In genomic region chr11:119213166-119213885, GRCm38 (mm10) we compare ENCODE assay signal across 11 mouse cellular contexts. TPM values are rescaled to one million over a fixed set of nuclear protein-coding genes. Genes with fewer than 3 reads are reported as not detected.
DNase-seq lines count a peak whose midpoint lies in the region; ATAC-seq lines count a peak whose summit lies in the region.
"Had no signal": no experiment of that assay in that cellular context is flagged by ENCODE, and none has a peak within 500 bp of the region (broad histone marks: within the 10 kb centered on the region; RNA-seq: fewer than 3 reads in every experiment).

No protein-coding gene starts in this region.

- DNase-seq in cerebellum, postnatal 10 days: peak; percentile 56 to 62
- DNase-seq in cerebellum, adult 8-10 months: no peak
- no peak for DNase-seq in limb, embryonic 11.5 days (ENCODE audit: low spot score)
- DNase-seq in limb, embryonic 10.5 days (ENCODE audit: low spot score): no peak
- DNase-seq in adrenal gland, adult 2 months: peak; percentile 78
- peak; percentile 78 to 88 for DNase-seq in kidney, postnatal 25 days
- no peak for DNase-seq in layer of hippocampus, postnatal 25 days (ENCODE audit: extremely low spot score in 1 of 2, low spot score in 1 of 2)
- DNase-seq: cerebellum, adult 11-12 months; heart, postnatal 14 days had no signal

- peaks cover 8% of the 10 kb centered on the region for H3K36me3 ChIP-seq in limb, embryonic 11.5 days (ENCODE audit: control insufficient read depth, insufficient read depth, low read length)
- H3K36me3 ChIP-seq in limb, embryonic 10.5 days: peaks cover 33% of the 10 kb centered on the region
- peaks cover 28% of the 10 kb centered on the region for H3K36me3 ChIP-seq in midbrain, embryonic 13.5 days

- 59% methylated on average over 19 of the region's 19 CpGs for WGBS in limb, embryonic 11.5 days
- WGBS in limb, embryonic 10.5 days: 63% methylated on average over 19 of the region's 19 CpGs
- 64% methylated on average over 19 of the region's 19 CpGs for WGBS in midbrain, embryonic 13.5 days

- H3K9me3 ChIP-seq in limb, embryonic 11.5 days (ENCODE audit: control insufficient read depth, low read length): no peaks in the 10 kb centered on the region
- no peaks in the 10 kb centered on the region for H3K9me3 ChIP-seq in limb, embryonic 10.5 days (replicated peaks)
- H3K9me3 ChIP-seq in midbrain, embryonic 13.5 days: no peaks in the 10 kb centered on the region

- H3K27me3 ChIP-seq in limb, embryonic 11.5 days (ENCODE audit: control insufficient read depth, insufficient read depth, low read length): no peaks in the 10 kb centered on the region
- peaks cover 5% of the 10 kb centered on the region; the same call in 1 of the 2 replicates for H3K27me3 ChIP-seq in limb, embryonic 10.5 days (ENCODE audit: low read depth, poor library complexity, severe bottlenecking)
- H3K27me3 ChIP-seq in midbrain, embryonic 13.5 days: no peaks in the 10 kb centered on the region

- no peak overlapping the region for H3K9ac ChIP-seq in limb, embryonic 11.5 days (ENCODE audit: low read length)
- H3K9ac ChIP-seq in midbrain, embryonic 13.5 days (replicated peaks): no peak overlapping the region

- no peak overlapping the region for H3K4me2 ChIP-seq in limb, embryonic 11.5 days (ENCODE audit: low read depth, severe bottlenecking)
- no peak overlapping the region for H3K4me2 ChIP-seq in midbrain, embryonic 13.5 days (replicated peaks)

- ATAC-seq in limb, embryonic 11.5 days (ENCODE audit: insufficient number of reproducible peaks, low FRiP score, low TSS enrichment, low read depth): no peak
- no peak for ATAC-seq in midbrain, embryonic 13.5 days
- ATAC-seq: lung, postnatal 0 days had no signal

- H3K27ac ChIP-seq in limb, embryonic 11.5 days (replicated peaks; ENCODE audit: low read depth, low read length): 0 out of 2 replicates have a peak overlapping the region, but pooled peaks have one; percentile 36
- no peak overlapping the region for H3K27ac ChIP-seq in limb, embryonic 10.5 days
- H3K27ac ChIP-seq in midbrain, embryonic 13.5 days: no peak overlapping the region

- no peak overlapping the region for H3K4me3 ChIP-seq in limb, embryonic 11.5 days (ENCODE audit: low read depth, low read length)
- H3K4me3 ChIP-seq in limb, embryonic 10.5 days: no peak overlapping the region
- H3K4me3 ChIP-seq in midbrain, embryonic 13.5 days (replicated peaks): no peak overlapping the region

- peaks cover 31% of the 10 kb centered on the region for H3K4me1 ChIP-seq in limb, embryonic 11.5 days (ENCODE audit: control insufficient read depth, insufficient read depth, low read length)
- peaks cover 77% of the 10 kb centered on the region for H3K4me1 ChIP-seq in limb, embryonic 10.5 days
- H3K4me1 ChIP-seq in midbrain, embryonic 13.5 days (replicated peaks): peaks cover 60% of the 10 kb centered on the region

RNA-seq across cellular contexts. Expression of gene Tbc1d16, which starts 15.0 kb away (rescaled TPM):
- 10.8 TPM in 2 replicates for polyA plus RNA-seq in limb, embryonic 11.5 days (2014; fragmentation: Nextera tagmentation; extraction: Ambion mirVana)
- 19.6 and 20.2 TPM in 2 replicates for polyA plus RNA-seq in limb, embryonic 10.5 days (2016; fragmentation: Nextera tagmentation; extraction: Ambion mirVana)
- total RNA-seq in adrenal gland, adult 2 months (2021): 10 to 100 TPM; 12.8 to 24.5 TPM
- 6.2 and 7.3 TPM in 2 replicates for polyA plus RNA-seq in adrenal gland, adult 2 months (2012; rRNA removed)
- 50.0 and 53.1 TPM in 2 replicates for polyA plus RNA-seq in midbrain, embryonic 13.5 days (2015; fragmentation: Nextera tagmentation; extraction: Ambion mirVana)
- total RNA-seq in layer of hippocampus, postnatal 25 days (2021): 10 to 100 TPM; 53.6 to 55.9 TPM

RNA-seq across cellular contexts. Expression of gene Ccdc40, which starts 15.0 kb away (rescaled TPM):
- 8.9 and 10.8 TPM in 2 replicates for polyA plus RNA-seq in limb, embryonic 11.5 days (2014; fragmentation: Nextera tagmentation; extraction: Ambion mirVana)
- polyA plus RNA-seq in limb, embryonic 10.5 days (2016; fragmentation: Nextera tagmentation; extraction: Ambion mirVana): 9.8 and 12.8 TPM in 2 replicates
- under 1 TPM; 0.26 to 0.83 TPM for total RNA-seq in adrenal gland, adult 2 months (2021)
- 0.34 and 1.1 TPM in 2 replicates for polyA plus RNA-seq in adrenal gland, adult 2 months (2012; rRNA removed)
- 17.6 and 18.1 TPM in 2 replicates for polyA plus RNA-seq in midbrain, embryonic 13.5 days (2015; fragmentation: Nextera tagmentation; extraction: Ambion mirVana)
- total RNA-seq in layer of hippocampus, postnatal 25 days (2021): 1 to 10 TPM; 1.5 to 5.5 TPM

RNA-seq across cellular contexts. Expression of gene Gaa, which starts 54.4 kb away (rescaled TPM):
- 16.5 and 17.9 TPM in 2 replicates for polyA plus RNA-seq in limb, embryonic 11.5 days (2014; fragmentation: Nextera tagmentation; extraction: Ambion mirVana)
- polyA plus RNA-seq in limb, embryonic 10.5 days (2016; fragmentation: Nextera tagmentation; extraction: Ambion mirVana): 23.4 and 27.8 TPM in 2 replicates
- total RNA-seq in adrenal gland, adult 2 months (2021): 100 to 1,000 TPM; 119 to 123 TPM
- polyA plus RNA-seq in adrenal gland, adult 2 months (2012; rRNA removed): 363 and 377 TPM in 2 replicates
- 49.9 and 50.7 TPM in 2 replicates for polyA plus RNA-seq in midbrain, embryonic 13.5 days (2015; fragmentation: Nextera tagmentation; extraction: Ambion mirVana)
- total RNA-seq in layer of hippocampus, postnatal 25 days (2021): 100 to 1,000 TPM; 304 to 308 TPM

Comparison
In these comparisons a context has a peak if more than half of its experiments do, and no peak if none do; other contexts are left out.
1. DNase-seq: peak in cerebellum, postnatal 10 days (2 of 2), adrenal gland, adult 2 months (single experiment) and kidney, postnatal 25 days (2 of 2); none in cerebellum, adult 8-10 months (single experiment), limb, embryonic 11.5 days (single experiment), limb, embryonic 10.5 days (single experiment) and layer of hippocampus, postnatal 25 days (0 of 2).